Mouse (Mus musculus) gastrocnemius, postnatal 25 days (tissue): ENCODE measurements around the gene Vstm2b. TPM values are rescaled to one million over a fixed set of nuclear protein-coding genes. Genes with fewer than 3 reads are reported as not detected.

Experiments
- total RNA-seq, 2 experiments: library from RNA; stranded (reverse); gene quantifications; 1 replicate in 1 of 2; 2 replicates in 1 of 2; pipeline ENCODE4 v1.2.3; 2021

The Vstm2b gene
- total RNA-seq, 2 experiments from 2014 or later, result 0.21 TPM; not detected in 1

Other genes with a start within 250 kb of the Vstm2b start
- not detected for gene 4930433I11Rik, start 89.2 kb downstream of the Vstm2b start, total RNA-seq
- not detected for gene Gm4884, start 134.4 kb downstream of the Vstm2b start, total RNA-seq